Mouse (Mus musculus) midbrain, postnatal 0 days (tissue): ENCODE results near the gene Lins1. TPM values are rescaled to one million over a fixed set of nuclear protein-coding genes. Genes with fewer than 3 reads are reported as not detected.

Experiments used
- ATAC-seq: fragments of 200-750 bp; cut with Nextera tagmentation; 2 replicates; pipeline ENCODE4 v1.8.0; 2017; ENCODE audit warnings: moderate number of reproducible peaks, mild to moderate bottlenecking, moderate TSS enrichment, moderate library complexity; ENCODE audit not compliant: low FRiP score
- DNase-seq: peaks from one replicate; pipeline ENCODE4 v3.0.0-alpha.2; 2015; ENCODE audit warnings: low spot score
- H3K27ac ChIP-seq: fragments of 300-500 bp; sonication (generic); 2 replicates; pipeline ENCODE4 v1.5.1; 2014; ENCODE audit warnings: low read depth, mild to moderate bottlenecking, low read length, mixed read lengths
- H3K27me3 ChIP-seq: fragments of 300-500 bp; sonication (generic); 2 replicates; pipeline ENCODE4 v1.6.1; 2014; ENCODE audit warnings: low read length, control low read depth, mixed read lengths; ENCODE audit not compliant: insufficient read depth
- H3K36me3 ChIP-seq: fragments of 300-500 bp; sonication (generic); 2 replicates; pipeline ENCODE4 v1.6.1; 2014; ENCODE audit warnings: low read length, control low read depth, mixed read lengths; ENCODE audit not compliant: insufficient read depth
- H3K4me1 ChIP-seq: fragments of 300-500 bp; sonication (generic); 2 replicates; pipeline ENCODE4 v1.6.1; 2014; ENCODE audit warnings: mild to moderate bottlenecking, control low read depth, antibody characterized with exemption, low read length, mixed read lengths; ENCODE audit not compliant: insufficient read depth
- H3K4me2 ChIP-seq: fragments of 300-500 bp; sonication (generic); 2 replicates; pipeline ENCODE4 v1.6.1; 2014; ENCODE audit warnings: low read depth, mild to moderate bottlenecking, low read length, mixed read lengths; ENCODE audit not compliant: poor library complexity, severe bottlenecking
- H3K4me3 ChIP-seq: fragments of 300-500 bp; sonication (generic); 2 replicates; pipeline ENCODE4 v1.5.1; 2014; ENCODE audit warnings: low read depth, mild to moderate bottlenecking, low read length, moderate library complexity
- H3K9ac ChIP-seq: fragments of 300-500 bp; sonication (generic); replicated peaks from 2 replicates; pipeline ENCODE4 v1.6.1; 2014; ENCODE audit warnings: mild to moderate bottlenecking, low read length, moderate library complexity, mixed read lengths; ENCODE audit not compliant: poor library complexity, severe bottlenecking
- H3K9me3 ChIP-seq: fragments of 300-500 bp; sonication (generic); 2 replicates; pipeline ENCODE4 v1.6.1; 2016; ENCODE audit warnings: low read length, control low read depth
- CTCF ChIP-seq: IDR thresholded peaks from 2 replicates; pipeline ENCODE4 v1.5.1; 2016; ENCODE audit warnings: antibody characterized with exemption, mild to moderate bottlenecking
- WGBS: fragments of 180-500 bp; shearing (Covaris S2); extraction: QIAGEN DNeasy Blood & Tissue Kit; methylation state at CpG from one replicate; pipeline ENCODE4 v1.1.7; 2014; 5-methylcytosine and 5-hydroxymethylcytosine counted together
- polyA plus RNA-seq: library from polyadenylated mRNA; unstranded; fragments of >200 nt; fragmentation: Nextera tagmentation; extraction: Ambion mirVana; gene quantifications from 2 replicates; pipeline ENCODE4 v1.2.1, GENCODE M21; 2015
- total RNA-seq: library from RNA; depleted of rRNA; stranded (reverse); fragments of >200 nt; gene quantifications from 2 replicates; pipeline ENCODE4 v1.2.3, GENCODE M21; 2014; rRNA removed

Gene Lins1
- total RNA-seq (12.9 and 19.6 TPM in 2 replicates), polyA plus RNA-seq (16.5 and 17.9 TPM in 2 replicates)

GRCm38 (mm10) chr7:66689620-66690360 is at the start of gene Lins1:
TSS of gene Lins1 (plus strand) at chr7:66689889.
- peak within 1 kb of the TSS; percentile 72 for H3K9ac ChIP-seq
- H3K9me3 ChIP-seq = no peaks in the 10 kb centered on the region
- DNase-seq (peak; percentile 99), ATAC-seq (peak; percentile 99)
- H3K4me1 ChIP-seq = no peaks in the 10 kb centered on the region; the same call in 1 of the 2 replicates
- H3K27me3 ChIP-seq = no peaks in the 10 kb centered on the region
- under 1% methylated on average over 52 of the region's 52 CpGs for WGBS
- peak within 1 kb of the TSS; percentile 95 for H3K27ac ChIP-seq
- H3K4me2 ChIP-seq = peak within 1 kb of the TSS; percentile 96
- H3K4me3 ChIP-seq = peak within 1 kb of the TSS; percentile 51
- peaks cover 4% of the 10 kb centered on the region; the same call in 1 of the 2 replicates for H3K36me3 ChIP-seq
- peak; percentile 73 for TF ChIP-seq CTCF

GRCm38 (mm10) chr7:66645736-66646135 is 44.0 kb upstream of the Lins1 start:
- ATAC-seq = no peak
- WGBS = 100% methylated on average over 2 of the region's 2 CpGs
- H3K9me3 ChIP-seq = no peaks in the 10 kb centered on the region
- no peak overlapping the region for H3K9ac ChIP-seq
- no peaks in the 10 kb centered on the region for H3K4me1 ChIP-seq
- H3K27me3 ChIP-seq = no peaks in the 10 kb centered on the region
- H3K4me2 ChIP-seq = no peak overlapping the region
- no peak overlapping the region for H3K4me3 ChIP-seq
- DNase-seq = no peak
- no peak for TF ChIP-seq CTCF
- H3K27ac ChIP-seq = no peak overlapping the region
- H3K36me3 ChIP-seq = peaks cover 6% of the 10 kb centered on the region; the same call in 1 of the 2 replicates

GRCm38 (mm10) chr7:66649181-66649580 is 40.5 kb upstream of the Lins1 start:
- H3K36me3 ChIP-seq = 0 out of 2 replicates have a peak, but pooled peaks cover under 1% of the 10 kb centered on the region
- H3K9me3 ChIP-seq = no peaks in the 10 kb centered on the region
- TF ChIP-seq CTCF = no peak
- 91% methylated on average over 2 of the region's 2 CpGs for WGBS
- DNase-seq (no peak), ATAC-seq (no peak)
- no peak overlapping the region for H3K4me2 ChIP-seq
- H3K27me3 ChIP-seq = no peaks in the 10 kb centered on the region
- no peak overlapping the region for H3K9ac ChIP-seq
- no peak overlapping the region for H3K4me3 ChIP-seq
- H3K4me1 ChIP-seq = no peaks in the 10 kb centered on the region
- no peak overlapping the region for H3K27ac ChIP-seq

DNA sequence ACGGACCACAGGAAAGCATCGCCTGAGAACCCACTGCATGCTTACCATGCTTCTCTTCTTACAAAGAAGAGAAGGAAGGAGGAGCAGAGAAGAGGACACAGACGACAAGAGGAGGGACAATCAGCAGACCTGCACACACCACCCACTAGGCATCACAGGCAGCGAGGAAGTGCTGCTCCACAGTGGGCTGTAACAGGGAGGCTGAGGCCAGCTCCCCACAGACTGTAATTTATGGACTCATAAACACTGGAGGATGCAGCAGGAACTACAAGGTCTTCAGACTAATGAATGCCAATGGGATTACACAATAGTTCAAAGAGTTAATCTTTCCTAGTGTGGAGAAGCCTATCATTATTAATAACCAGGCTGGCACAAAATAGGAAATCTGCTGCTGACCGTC is 38.8 kb upstream of the Lins1 start:
- DNase-seq = no peak
- WGBS = 57% methylated on average over 5 of the region's 5 CpGs
- no peaks in the 10 kb centered on the region for H3K27me3 ChIP-seq
- H3K9ac ChIP-seq = no peak overlapping the region
- 0 out of 2 replicates have a peak, but pooled peaks cover 3% of the 10 kb centered on the region for H3K36me3 ChIP-seq
- H3K27ac ChIP-seq = no peak overlapping the region
- no peak overlapping the region for H3K4me2 ChIP-seq
- no peak for TF ChIP-seq CTCF
- H3K4me3 ChIP-seq = no peak overlapping the region
- no peak for ATAC-seq
- no peaks in the 10 kb centered on the region for H3K9me3 ChIP-seq
- no peaks in the 10 kb centered on the region for H3K4me1 ChIP-seq

- Histone ChIP-seq H3K27me3 (no peaks in the 10 kb centered on the region), H3K4me3 (no peak overlapping the region), H3K27ac (no peak overlapping the region), H3K4me2 (no peak overlapping the region), H3K9me3 (no peaks in the 10 kb centered on the region), H3K36me3 (peaks cover 6% of the 10 kb centered on the region; the same call in 1 of the 2 replicates), H3K9ac (no peak overlapping the region), H3K4me1 (no peaks in the 10 kb centered on the region)
- no peak for ATAC-seq
- DNase-seq = no peak
- WGBS = 91% methylated on average over 4 of the region's 4 CpGs
- TF ChIP-seq CTCF = no peak
Measured at GRCm38 (mm10) chr7:66652216-66652615, 37.5 kb upstream of the Lins1 start.

- Histone ChIP-seq H3K4me3 (no peak overlapping the region), H3K27ac (no peak overlapping the region)
- WGBS = 89% methylated on average over 9 of the region's 9 CpGs
Measured at GRCm38 (mm10) chr7:66653596-66653995, 36.1 kb upstream of the Lins1 start.

More at GRCm38 (mm10) chr7:66653596-66653995, 36.1 kb upstream of the Lins1 start:
- H3K4me1 ChIP-seq = no peaks in the 10 kb centered on the region
- no peak overlapping the region for H3K4me2 ChIP-seq
- DNase-seq (no peak), ATAC-seq (no peak)
- H3K36me3 ChIP-seq = peaks cover 17% of the 10 kb centered on the region
- no peak overlapping the region for H3K9ac ChIP-seq
- no peak for TF ChIP-seq CTCF
- no peaks in the 10 kb centered on the region for H3K27me3 ChIP-seq
- no peaks in the 10 kb centered on the region for H3K9me3 ChIP-seq
